Mouse (Mus musculus): Measurements from ENCODE around the gene Fam214b. TPM values are rescaled to one million over a fixed set of nuclear protein-coding genes. Genes with fewer than 3 reads are reported as not detected.

The Fam214b gene
- polyA plus RNA-seq, 1 experiment from 2014 or later = 28.1 TPM

- ATAC-seq (replicated peaks; ENCODE audit: low FRiP score) (no peak), DNase-seq (ENCODE audit: low spot score) (no peak)
- WGBS = 82% methylated on average over 2 of the region's 2 CpGs
- Histone ChIP-seq H3K27me3 (ENCODE audit: control insufficient read depth, insufficient read depth, low read length) (no peaks in the 10 kb centered on the region), H3K36me3 (ENCODE audit: control insufficient read depth, insufficient read depth, low read length) (peaks cover 15% of the 10 kb centered on the region; the same call in 1 of the 2 replicates), H3K9ac (ENCODE audit: low read length) (0 out of 2 replicates have a peak overlapping the region, but pooled peaks have one; percentile 23), H3K4me3 (ENCODE audit: low read depth, low read length) (peak overlapping the region; percentile 94; the same call in 1 of the 2 replicates), H3K27ac (ENCODE audit: low read depth, low read length) (no peak overlapping the region), H3K9me3 (ENCODE audit: control insufficient read depth, low read length) (no peaks in the 10 kb centered on the region), H3K4me2 (ENCODE audit: low read depth, low read length, severe bottlenecking) (peak overlapping the region; percentile 83; the same call in 1 of the 2 replicates), H3K4me1 (replicated peaks; ENCODE audit: control insufficient read depth, insufficient read depth, low read length) (peaks cover 7% of the 10 kb centered on the region; the same call in 1 of the 2 replicates)
Observed at GRCm38 (mm10) chr4:42998022-42998421, 48.0 kb downstream of the Fam214b start.

GRCm38 (mm10) chr4:42988296-42988695 lies 57.7 kb downstream of the Fam214b start:
- Histone ChIP-seq H3K9me3 (ENCODE audit: control insufficient read depth, low read length) (no peaks in the 10 kb centered on the region), H3K27ac (ENCODE audit: low read depth, low read length) (no peak overlapping the region), H3K4me1 (replicated peaks; ENCODE audit: control insufficient read depth, insufficient read depth, low read length) (no peaks in the 10 kb centered on the region), H3K36me3 (ENCODE audit: control insufficient read depth, insufficient read depth, low read length) (peaks cover 30% of the 10 kb centered on the region), H3K9ac (ENCODE audit: low read length) (no peak overlapping the region), H3K4me2 (ENCODE audit: low read depth, low read length, severe bottlenecking) (no peak overlapping the region), H3K4me3 (ENCODE audit: low read depth, low read length) (no peak overlapping the region), H3K27me3 (ENCODE audit: control insufficient read depth, insufficient read depth, low read length) (no peaks in the 10 kb centered on the region)
- DNase-seq (ENCODE audit: low spot score) (no peak), ATAC-seq (replicated peaks; ENCODE audit: low FRiP score) (no peak)
- WGBS = 86% methylated on average over 1 of the region's 1 CpGs

Other genes starting within 250 kb of the Fam214b start
- 0.08 and 0.28 TPM in 2 replicates for gene Fam205a1, start 192.3 kb downstream of the Fam214b start, polyA plus RNA-seq (2014; fragmentation: Nextera tagmentation; extraction: Ambion mirVana)
- gene Gm12394, start 189.4 kb downstream of the Fam214b start, polyA plus RNA-seq (2014; fragmentation: Nextera tagmentation; extraction: Ambion mirVana) = 0.33 and 0.43 TPM in 2 replicates
- 0.84 and 1.00 TPM in 2 replicates for gene Fam205c, start 172.0 kb downstream of the Fam214b start, polyA plus RNA-seq (2014; fragmentation: Nextera tagmentation; extraction: Ambion mirVana)
- gene Phf24, start 129.6 kb downstream of the Fam214b start, polyA plus RNA-seq (2014; fragmentation: Nextera tagmentation; extraction: Ambion mirVana) = 1.3 and 2.1 TPM in 2 replicates
- 16.4 and 24.7 TPM in 2 replicates for gene Dnajb5, start 96.4 kb downstream of the Fam214b start, polyA plus RNA-seq (2014; fragmentation: Nextera tagmentation; extraction: Ambion mirVana)
- gene 1700022I11Rik, start 76.6 kb downstream of the Fam214b start, polyA plus RNA-seq (2014; fragmentation: Nextera tagmentation; extraction: Ambion mirVana) = 0.56 and 0.96 TPM in 2 replicates
- gene Vcp, start 45.7 kb downstream of the Fam214b start, polyA plus RNA-seq (2014; fragmentation: Nextera tagmentation; extraction: Ambion mirVana) = 653 and 672 TPM in 2 replicates
- gene Fancg, start 35.7 kb downstream of the Fam214b start, polyA plus RNA-seq (2014; fragmentation: Nextera tagmentation; extraction: Ambion mirVana) = 24.6 and 24.7 TPM in 2 replicates
- gene Pigo, start 20.4 kb downstream of the Fam214b start, polyA plus RNA-seq (2014; fragmentation: Nextera tagmentation; extraction: Ambion mirVana) = 25.8 and 26.1 TPM in 2 replicates
- 378 and 409 TPM in 2 replicates for gene Stoml2, start 14.5 kb downstream of the Fam214b start, polyA plus RNA-seq (2014; fragmentation: Nextera tagmentation; extraction: Ambion mirVana)
- 22.9 and 23.0 TPM in 2 replicates for gene Unc13b, start 12.7 kb upstream of the Fam214b start, polyA plus RNA-seq (2014; fragmentation: Nextera tagmentation; extraction: Ambion mirVana)
- 0.20 and 0.60 TPM in 2 replicates for gene Atp8b5, start 220.9 kb upstream of the Fam214b start, polyA plus RNA-seq (2014; fragmentation: Nextera tagmentation; extraction: Ambion mirVana)

All from forebrain, embryonic 11.5 days (tissue).